ENCODE assay signal across 9 mouse cellular contexts in the genomic region with DNA sequence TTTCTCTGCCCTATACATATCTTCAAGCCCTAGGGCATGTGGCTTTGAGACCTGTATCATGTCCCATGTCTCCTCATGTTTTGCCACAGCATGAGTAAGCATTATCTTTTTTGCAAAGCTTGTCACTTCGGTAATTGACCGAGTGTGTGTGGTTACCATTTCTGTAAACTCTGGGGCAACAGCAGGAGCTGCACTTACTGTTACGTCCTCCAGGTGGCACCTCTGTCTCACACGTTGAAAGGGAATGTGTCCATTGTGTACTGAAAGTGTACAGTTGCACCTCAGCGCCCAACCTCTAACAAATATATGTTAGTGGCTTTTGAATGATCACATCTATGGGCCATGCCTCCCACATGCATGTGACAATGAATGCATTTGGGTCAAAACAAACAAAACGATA. TPM values are rescaled to one million over a fixed set of nuclear protein-coding genes. Genes with fewer than 3 reads are reported as not detected.
DNase-seq lines count a peak whose midpoint lies in the region; ATAC-seq and TF ChIP-seq lines count a peak whose summit lies in the region.
"Had no signal": no experiment of that assay in that cellular context is flagged by ENCODE, and none has a peak within 500 bp of the region (broad histone marks: within the 10 kb centered on the region; RNA-seq: fewer than 3 reads in every experiment).

No protein-coding gene starts in this region.

- no peak overlapping the region for H3K4me2 ChIP-seq in intestine, embryonic 16.5 days (ENCODE audit: low read depth, low read length)
- no peak overlapping the region for H3K4me2 ChIP-seq in limb, embryonic 14.5 days (replicated peaks; ENCODE audit: low read depth, low read length, severe bottlenecking)

- CTCF ChIA-PET in Patski (lab: Charles Lee): interaction anchor here (1.0 to 5.2 kb wide), 8 partner anchors 10 to 189 kb away, joined by 3 to 51 read pairs (median 4); no protein-coding TSS in a partner anchor

- POLR2A ChIA-PET in Patski (lab: Charles Lee): interaction anchor here (0.6 kb wide), 1 partner anchor 255 kb away, joined by 3 read pairs; no protein-coding TSS in a partner anchor

- no peak for TF ChIP-seq POLR2A in embryonic fibroblast, embryonic 13.5 days (IDR thresholded peaks at IDR 0.05; ENCODE audit: low read depth, low read length)
- TF ChIP-seq POLR2A in limb, embryonic 14.5 days (IDR thresholded peaks at IDR 0.05; ENCODE audit: borderline replicate concordance, extremely low read depth, insufficient read depth, insufficient read length): no peak

- peak; percentile 87 for TF ChIP-seq CTCF in Patski (IDR thresholded peaks at IDR 0.05)
- TF ChIP-seq CTCF in embryonic fibroblast, embryonic 13.5 days (IDR thresholded peaks at IDR 0.05; ENCODE audit: borderline replicate concordance, insufficient read depth, low read length): peak; percentile 97

- DNase-seq in layer of hippocampus, adult 11-12 months (ENCODE audit: low spot score): peak; percentile 54
- DNase-seq in layer of hippocampus, adult 9-11 months: no peak
- no peak for DNase-seq in Patski (ENCODE audit: low read depth, low spot score)
- peak; percentile 9 for DNase-seq in limb, embryonic 14.5 days (ENCODE audit: low spot score)
- DNase-seq in natural killer cell, adult 2 months (ENCODE audit: low spot score in 2 of 2): peak; percentile 21 to 34
- DNase-seq in spleen, adult 12 weeks (ENCODE audit: low spot score): no peak

- H3K27ac ChIP-seq in embryonic fibroblast, embryonic 13.5 days (ENCODE audit: insufficient read depth, low read length): no peak overlapping the region
- H3K27ac ChIP-seq in intestine, embryonic 16.5 days (ENCODE audit: low read length): no peak overlapping the region
- no peak overlapping the region for H3K27ac ChIP-seq in limb, embryonic 14.5 days (replicated peaks; ENCODE audit: low read depth, low read length)

- H3K27me3 ChIP-seq in Patski: peaks cover 3% of the 10 kb centered on the region
- H3K27me3 ChIP-seq in intestine, embryonic 16.5 days (replicated peaks; ENCODE audit: control insufficient read depth, insufficient read depth, low read length): no peaks in the 10 kb centered on the region
- no peaks in the 10 kb centered on the region for H3K27me3 ChIP-seq in limb, embryonic 14.5 days (ENCODE audit: control insufficient read depth, insufficient read depth, low read length)

- no peak overlapping the region for H3K9ac ChIP-seq in intestine, embryonic 16.5 days (ENCODE audit: low read depth, low read length)
- H3K9ac ChIP-seq in limb, embryonic 14.5 days (ENCODE audit: low read depth, low read length, severe bottlenecking): no peak overlapping the region

- H3K4me1 ChIP-seq in embryonic fibroblast, embryonic 13.5 days (ENCODE audit: control insufficient read depth, insufficient read depth, low read length): no peaks in the 10 kb centered on the region; the same call in 1 of the 2 replicates
- no peaks in the 10 kb centered on the region for H3K4me1 ChIP-seq in intestine, embryonic 16.5 days (ENCODE audit: control insufficient read depth, insufficient read depth, low read length)
- no peaks in the 10 kb centered on the region for H3K4me1 ChIP-seq in limb, embryonic 14.5 days (ENCODE audit: control insufficient read depth, insufficient read depth, low read length)

- in situ Hi-C loops in Patski (cut with MboI; ENCODE audit: low pct_unique_long_range_greater_than_20kb): loop anchor here (5.0 kb wide), 1 partner anchor 191 kb away; no protein-coding TSS in a partner anchor

- ATAC-seq in Patski: peak; percentile 67
- 0 out of 2 replicates have a peak, but pooled peaks have one; percentile 29 for ATAC-seq in intestine, embryonic 16.5 days
- ATAC-seq in limb, embryonic 14.5 days (ENCODE audit: low FRiP score, low read depth): no peak

- H3K4me3 ChIP-seq in embryonic fibroblast, embryonic 13.5 days (ENCODE audit: insufficient read depth, low read length): no peak overlapping the region
- H3K4me3 ChIP-seq in intestine, embryonic 16.5 days (ENCODE audit: low read length): no peak overlapping the region
- no peak overlapping the region for H3K4me3 ChIP-seq in limb, embryonic 14.5 days (replicated peaks; ENCODE audit: low read length)
- H3K4me3 ChIP-seq: megakaryocyte, embryonic 14.5 days had no signal

- 37% methylated on average over 6 of the region's 6 CpGs for WGBS in intestine, embryonic 16.5 days
- 41% methylated on average over 6 of the region's 6 CpGs for WGBS in limb, embryonic 14.5 days

- no peaks in the 10 kb centered on the region for H3K36me3 ChIP-seq in intestine, embryonic 16.5 days (ENCODE audit: control insufficient read depth, insufficient read depth, low read length)
- no peaks in the 10 kb centered on the region for H3K36me3 ChIP-seq in limb, embryonic 14.5 days (ENCODE audit: control insufficient read depth, insufficient read depth, low read length)

- H3K9me3 ChIP-seq in intestine, embryonic 16.5 days (ENCODE audit: control insufficient read depth, low read length): no peaks in the 10 kb centered on the region
- no peaks in the 10 kb centered on the region for H3K9me3 ChIP-seq in limb, embryonic 14.5 days (ENCODE audit: control insufficient read depth, low read length)
- H3K9me3 ChIP-seq: megakaryocyte, embryonic 14.5 days had no signal

RNA-seq across cellular contexts. Expression of a gene that starts 20.8 kb away (rescaled TPM):
- polyA plus RNA-seq in Patski (2021): 24.1 TPM
- 18.6 and 19.4 TPM in 2 replicates for polyA plus RNA-seq in embryonic fibroblast, embryonic 13.5 days (2011; ENCODE audit: insufficient read length, low read depth, missing spikeins)
- polyA plus RNA-seq in intestine, embryonic 16.5 days (2015; fragmentation: Nextera tagmentation; extraction: Ambion mirVana): 17.9 and 22.7 TPM in 2 replicates
- 11.0 and 18.5 TPM in 2 replicates for polyA plus RNA-seq in limb, embryonic 14.5 days (2012; rRNA removed)
- 25.3 and 27.4 TPM in 2 replicates for polyA plus RNA-seq in limb, embryonic 14.5 days (2014; fragmentation: Nextera tagmentation; extraction: Ambion mirVana)

RNA-seq across cellular contexts. Expression of a gene that starts 20.9 kb away (rescaled TPM):
- polyA plus RNA-seq in Patski (2021): 617 TPM
- 294 and 313 TPM in 2 replicates for polyA plus RNA-seq in embryonic fibroblast, embryonic 13.5 days (2011; ENCODE audit: insufficient read length, low read depth, missing spikeins)
- 986 and 1,011 TPM in 2 replicates for polyA plus RNA-seq in intestine, embryonic 16.5 days (2015; fragmentation: Nextera tagmentation; extraction: Ambion mirVana)
- polyA plus RNA-seq in limb, embryonic 14.5 days (2012; rRNA removed): 320 and 334 TPM in 2 replicates
- polyA plus RNA-seq in limb, embryonic 14.5 days (2014; fragmentation: Nextera tagmentation; extraction: Ambion mirVana): 568 and 578 TPM in 2 replicates

RNA-seq across cellular contexts. Expression of a gene that starts 30.0 kb away (rescaled TPM):
- polyA plus RNA-seq in Patski (2021): 0.01 TPM
- 8.9 and 13.8 TPM in 2 replicates for polyA plus RNA-seq in embryonic fibroblast, embryonic 13.5 days (2011; ENCODE audit: insufficient read length, low read depth, missing spikeins)
- 2.5 and 7.6 TPM in 2 replicates for polyA plus RNA-seq in intestine, embryonic 16.5 days (2015; fragmentation: Nextera tagmentation; extraction: Ambion mirVana)
- polyA plus RNA-seq in limb, embryonic 14.5 days (2012; rRNA removed): 0.27 and 0.43 TPM in 2 replicates
- polyA plus RNA-seq in limb, embryonic 14.5 days (2014; fragmentation: Nextera tagmentation; extraction: Ambion mirVana): 0.19 TPM in 1 of 2 replicates, not detected in the other

RNA-seq across cellular contexts. Expression of a gene that starts 52.2 kb away (rescaled TPM):
- polyA plus RNA-seq in Patski (2021): not detected
- polyA plus RNA-seq in embryonic fibroblast, embryonic 13.5 days (2011; ENCODE audit: insufficient read length, low read depth, missing spikeins): 2.5 and 8.5 TPM in 2 replicates
- polyA plus RNA-seq in intestine, embryonic 16.5 days (2015; fragmentation: Nextera tagmentation; extraction: Ambion mirVana): 12.5 and 12.6 TPM in 2 replicates
- 12.2 and 13.5 TPM in 2 replicates for polyA plus RNA-seq in limb, embryonic 14.5 days (2012; rRNA removed)
- 14.5 and 15.8 TPM in 2 replicates for polyA plus RNA-seq in limb, embryonic 14.5 days (2014; fragmentation: Nextera tagmentation; extraction: Ambion mirVana)

RNA-seq across cellular contexts. Expression of a gene that starts 52.8 kb away (rescaled TPM):
- 8.1 TPM for polyA plus RNA-seq in Patski (2021)
- polyA plus RNA-seq in embryonic fibroblast, embryonic 13.5 days (2011; ENCODE audit: insufficient read length, low read depth, missing spikeins): 7.7 and 8.0 TPM in 2 replicates
- polyA plus RNA-seq in intestine, embryonic 16.5 days (2015; fragmentation: Nextera tagmentation; extraction: Ambion mirVana): 8.9 TPM in 2 replicates
- 8.4 and 9.2 TPM in 2 replicates for polyA plus RNA-seq in limb, embryonic 14.5 days (2012; rRNA removed)
- 12.4 and 14.5 TPM in 2 replicates for polyA plus RNA-seq in limb, embryonic 14.5 days (2014; fragmentation: Nextera tagmentation; extraction: Ambion mirVana)

Comparison
In these comparisons a context has a peak if more than half of its experiments do, and no peak if none do; other contexts are left out.
1. DNase-seq: peak in layer of hippocampus, adult 11-12 months (single experiment), limb, embryonic 14.5 days (single experiment) and natural killer cell, adult 2 months (2 of 2); none in layer of hippocampus, adult 9-11 months (single experiment), Patski (single experiment) and spleen, adult 12 weeks (single experiment).